Mouse (Mus musculus): ENCODE results near the gene Ntm. TPM values are rescaled to one million over a fixed set of nuclear protein-coding genes. Genes with fewer than 3 reads are reported as not detected.

Gene Ntm
- polyA plus RNA-seq, 1 experiment from 2014 or later, result 267 TPM

DNA sequence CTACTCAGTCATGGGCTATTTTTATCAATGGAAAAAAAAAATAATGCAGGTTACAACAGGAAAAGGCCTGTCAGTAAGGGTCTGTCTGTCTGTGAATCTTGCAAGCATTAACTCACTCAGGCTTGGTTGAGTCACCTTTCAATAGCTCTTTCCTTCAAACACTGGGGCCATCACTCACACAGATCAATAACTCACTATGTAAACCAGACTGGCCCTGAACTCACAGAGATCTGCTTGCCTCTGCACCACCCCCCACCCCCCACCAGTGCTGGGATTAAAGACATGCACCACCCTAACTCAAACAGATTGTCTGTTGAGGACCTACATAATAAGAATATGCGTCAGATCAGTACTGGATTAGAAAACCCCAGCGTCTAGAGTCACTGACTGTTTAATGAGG lies 466.9 kb downstream of the Ntm start:
- 29% methylated on average over 2 of the region's 2 CpGs for WGBS
- Histone ChIP-seq H3K9ac (ENCODE audit: low read depth, low read length) (no peak overlapping the region), H3K9me3 (replicated peaks; ENCODE audit: control insufficient read depth, low read length, poor library complexity, severe bottlenecking) (no peaks in the 10 kb centered on the region), H3K27me3 (ENCODE audit: control insufficient read depth, insufficient read depth, low read depth, low read length) (no peaks in the 10 kb centered on the region), H3K4me3 (ENCODE audit: low read depth, low read length) (no peak overlapping the region), H3K4me1 (ENCODE audit: control insufficient read depth, insufficient read depth, low read length) (no peaks in the 10 kb centered on the region), H3K4me2 (ENCODE audit: low read length) (no peak overlapping the region), H3K36me3 (ENCODE audit: control insufficient read depth, insufficient read depth, low read length) (no peaks in the 10 kb centered on the region), H3K27ac (ENCODE audit: low read length) (no peak overlapping the region)
- no peak for ATAC-seq

DNA sequence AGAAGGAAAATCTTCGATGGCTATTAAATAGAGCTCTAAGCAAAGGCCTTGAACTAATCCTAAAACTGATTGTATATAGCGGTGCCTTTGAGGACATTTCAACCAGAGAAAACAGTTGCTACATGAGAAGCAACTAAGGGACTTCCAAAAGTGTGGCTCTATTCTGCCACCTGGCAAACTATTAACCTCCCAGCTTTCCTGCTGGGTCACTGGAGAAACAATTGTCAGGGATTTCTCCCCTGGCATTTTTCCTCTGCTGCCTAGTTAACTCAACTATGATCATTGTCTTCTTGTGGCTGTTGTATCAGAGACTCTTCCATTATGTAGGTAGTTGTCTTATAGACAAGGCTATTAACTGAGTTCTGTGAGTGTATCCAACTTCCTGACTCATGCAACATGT lies 480.7 kb downstream of the Ntm start:
- Histone ChIP-seq H3K4me2 (ENCODE audit: low read length) (no peak overlapping the region), H3K27me3 (ENCODE audit: control insufficient read depth, insufficient read depth, low read depth, low read length) (no peaks in the 10 kb centered on the region), H3K4me3 (ENCODE audit: low read depth, low read length) (no peak overlapping the region), H3K9me3 (replicated peaks; ENCODE audit: control insufficient read depth, low read length, poor library complexity, severe bottlenecking) (no peaks in the 10 kb centered on the region), H3K36me3 (ENCODE audit: control insufficient read depth, insufficient read depth, low read length) (no peaks in the 10 kb centered on the region), H3K4me1 (ENCODE audit: control insufficient read depth, insufficient read depth, low read length) (peaks cover 4% of the 10 kb centered on the region), H3K27ac (ENCODE audit: low read length) (no peak overlapping the region), H3K9ac (ENCODE audit: low read depth, low read length) (no peak overlapping the region)
- ATAC-seq, result no peak
- 89% methylated on average over 2 of the region's 2 CpGs for WGBS

DNA sequence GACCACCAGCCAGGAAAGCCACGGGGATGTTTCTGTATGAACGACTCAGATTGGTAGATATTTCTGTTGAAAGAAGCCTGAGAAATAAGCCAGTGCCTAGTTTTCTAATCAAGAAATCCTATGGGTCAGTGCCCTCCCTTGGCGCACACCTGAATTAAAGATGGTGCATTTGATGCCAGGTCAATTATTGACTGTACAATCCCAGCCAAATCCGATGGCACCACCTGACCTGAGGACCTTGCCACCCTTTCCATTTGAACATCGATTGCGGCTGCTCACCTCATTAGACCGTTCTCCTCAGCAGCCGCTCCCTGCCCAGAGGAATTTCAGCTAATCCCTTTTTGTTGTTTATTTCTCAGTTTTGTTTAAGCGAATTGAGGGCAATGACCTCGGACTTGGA lies 483.9 kb downstream of the Ntm start:
- Histone ChIP-seq H3K4me3 (ENCODE audit: low read depth, low read length) (no peak overlapping the region), H3K9ac (ENCODE audit: low read depth, low read length) (no peak overlapping the region), H3K4me1 (ENCODE audit: control insufficient read depth, insufficient read depth, low read length) (peaks cover 10% of the 10 kb centered on the region), H3K9me3 (replicated peaks; ENCODE audit: control insufficient read depth, low read length, poor library complexity, severe bottlenecking) (no peaks in the 10 kb centered on the region), H3K4me2 (ENCODE audit: low read length) (no peak overlapping the region), H3K27me3 (ENCODE audit: control insufficient read depth, insufficient read depth, low read depth, low read length) (no peaks in the 10 kb centered on the region), H3K27ac (ENCODE audit: low read length) (no peak overlapping the region), H3K36me3 (ENCODE audit: control insufficient read depth, insufficient read depth, low read length) (no peaks in the 10 kb centered on the region)
- 66% methylated on average over 10 of the region's 10 CpGs for WGBS
- no peak for ATAC-seq

DNA sequence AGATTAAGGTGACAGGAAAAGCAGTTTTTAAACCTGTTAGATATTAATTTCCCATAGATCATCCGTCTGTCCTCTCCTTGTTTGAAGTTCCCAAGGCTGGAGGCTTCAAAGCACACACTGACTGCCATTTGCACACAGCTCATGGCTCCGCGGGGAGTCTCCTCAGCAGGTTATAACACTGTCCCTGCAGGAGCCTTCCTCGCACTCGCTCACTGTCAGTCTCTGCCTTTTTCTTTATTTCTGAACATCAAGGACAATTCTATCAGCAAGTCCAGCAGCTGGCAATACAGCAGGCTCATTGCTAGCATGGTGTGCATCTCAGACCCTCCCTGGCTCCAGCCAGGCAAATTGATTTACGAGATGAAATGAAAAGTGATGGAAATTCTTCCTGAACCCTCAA lies 485.7 kb downstream of the Ntm start:
- H3K4me1 ChIP-seq (ENCODE audit: control insufficient read depth, insufficient read depth, low read length), result peaks cover 10% of the 10 kb centered on the region
- peak overlapping the region; percentile 58 for H3K27ac ChIP-seq (ENCODE audit: low read length)
- no peak overlapping the region for H3K4me3 ChIP-seq (ENCODE audit: low read depth, low read length)
- whole genome bisulfite sequencing, result 24% methylated on average over 6 of the region's 6 CpGs
- H3K27me3 ChIP-seq (ENCODE audit: control insufficient read depth, insufficient read depth, low read depth, low read length), result no peaks in the 10 kb centered on the region
- no peaks in the 10 kb centered on the region for H3K36me3 ChIP-seq (ENCODE audit: control insufficient read depth, insufficient read depth, low read length)
- no peak overlapping the region for H3K9ac ChIP-seq (ENCODE audit: low read depth, low read length)
- H3K4me2 ChIP-seq (ENCODE audit: low read length), result 0 out of 2 replicates have a peak overlapping the region, but pooled peaks have one; percentile 1
- ATAC-seq, result peak; percentile 78; the same call in 1 of the 2 replicates
- H3K9me3 ChIP-seq (replicated peaks; ENCODE audit: control insufficient read depth, low read length, poor library complexity, severe bottlenecking), result no peaks in the 10 kb centered on the region

DNA sequence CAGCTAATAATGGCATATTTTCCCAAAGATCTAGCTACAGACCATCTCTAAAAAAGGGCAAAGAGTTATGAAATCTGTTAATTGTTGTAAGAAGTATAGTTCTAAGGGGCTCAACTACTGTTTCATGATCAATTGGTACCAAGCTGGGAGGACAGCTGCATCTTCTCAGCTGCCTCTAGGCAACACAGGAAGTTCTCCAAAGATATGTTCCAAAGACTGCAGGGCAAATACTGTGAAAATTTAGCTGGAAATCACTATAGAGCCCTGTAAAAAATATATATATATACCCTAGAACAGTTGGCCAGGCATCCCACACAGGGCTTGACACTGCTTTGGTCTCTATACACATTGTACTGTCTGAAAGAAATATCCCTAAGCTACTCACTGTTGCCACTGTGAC lies 489.5 kb downstream of the Ntm start:
- H3K9ac ChIP-seq (ENCODE audit: low read depth, low read length), result no peak overlapping the region
- no peak for ATAC-seq

DNA sequence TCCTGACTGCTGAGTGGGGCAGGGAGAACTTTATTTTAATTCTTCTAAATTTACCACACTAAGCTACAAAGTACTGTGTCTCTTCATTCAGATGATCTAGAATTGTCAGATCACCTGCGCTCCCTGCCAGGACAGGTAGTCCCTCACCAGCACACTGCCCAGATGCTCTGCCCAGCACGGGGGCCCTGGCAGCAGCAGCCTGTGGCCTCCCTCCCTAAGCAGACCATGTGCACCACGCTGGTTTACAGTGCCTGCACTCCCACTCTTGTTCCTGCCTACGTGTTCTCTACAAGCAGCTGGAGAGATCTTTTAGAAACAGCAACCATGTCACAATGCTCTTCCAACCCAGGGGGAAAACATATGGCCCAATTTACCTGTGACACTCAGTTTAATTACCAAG lies 490.7 kb downstream of the Ntm start:
- Histone ChIP-seq H3K36me3 (ENCODE audit: control insufficient read depth, insufficient read depth, low read length) (no peaks in the 10 kb centered on the region), H3K27me3 (ENCODE audit: control insufficient read depth, insufficient read depth, low read depth, low read length) (no peaks in the 10 kb centered on the region), H3K4me3 (ENCODE audit: low read depth, low read length) (no peak overlapping the region), H3K9me3 (replicated peaks; ENCODE audit: control insufficient read depth, low read length, poor library complexity, severe bottlenecking) (no peaks in the 10 kb centered on the region), H3K4me1 (ENCODE audit: control insufficient read depth, insufficient read depth, low read length) (peaks cover 6% of the 10 kb centered on the region; the same call in 1 of the 2 replicates), H3K4me2 (ENCODE audit: low read length) (no peak overlapping the region), H3K9ac (ENCODE audit: low read depth, low read length) (no peak overlapping the region), H3K27ac (ENCODE audit: low read length) (no peak overlapping the region)
- no peak for ATAC-seq
- 69% methylated on average over 4 of the region's 4 CpGs for WGBS

More for the DNA sequence above, 489.5 kb downstream of the Ntm start:
- Histone ChIP-seq H3K9me3 (replicated peaks; ENCODE audit: control insufficient read depth, low read length, poor library complexity, severe bottlenecking) (no peaks in the 10 kb centered on the region), H3K4me1 (ENCODE audit: control insufficient read depth, insufficient read depth, low read length) (peaks cover 10% of the 10 kb centered on the region), H3K27ac (ENCODE audit: low read length) (no peak overlapping the region), H3K4me3 (ENCODE audit: low read depth, low read length) (no peak overlapping the region), H3K27me3 (ENCODE audit: control insufficient read depth, insufficient read depth, low read depth, low read length) (no peaks in the 10 kb centered on the region), H3K4me2 (ENCODE audit: low read length) (no peak overlapping the region), H3K36me3 (ENCODE audit: control insufficient read depth, insufficient read depth, low read length) (no peaks in the 10 kb centered on the region)

DNA sequence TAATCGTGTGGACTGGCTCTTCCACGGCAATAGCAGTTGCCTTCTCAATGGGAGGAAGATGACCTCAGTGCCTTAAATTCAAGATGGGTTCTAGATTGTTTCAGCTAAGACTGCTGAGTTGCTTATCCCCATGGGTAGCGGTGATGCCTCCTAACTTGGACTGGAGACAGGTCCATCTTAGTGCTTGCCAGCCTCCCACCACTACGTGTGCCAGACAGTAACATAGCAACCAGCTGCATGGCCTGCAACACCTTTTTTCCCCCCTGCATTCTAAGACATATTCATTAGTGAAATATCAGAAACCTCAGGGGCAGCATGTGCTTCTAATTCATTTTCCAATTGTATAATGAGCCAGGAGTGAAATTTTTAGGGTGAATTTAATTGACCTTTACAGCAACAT lies 498.2 kb downstream of the Ntm start:
- Histone ChIP-seq H3K9ac (ENCODE audit: low read depth, low read length) (no peak overlapping the region), H3K4me1 (ENCODE audit: control insufficient read depth, insufficient read depth, low read length) (peaks cover 10% of the 10 kb centered on the region), H3K27ac (ENCODE audit: low read length) (no peak overlapping the region), H3K27me3 (ENCODE audit: control insufficient read depth, insufficient read depth, low read depth, low read length) (no peaks in the 10 kb centered on the region; the same call in 1 of the 2 replicates), H3K4me2 (ENCODE audit: low read length) (no peak overlapping the region), H3K4me3 (ENCODE audit: low read depth, low read length) (no peak overlapping the region), H3K36me3 (ENCODE audit: control insufficient read depth, insufficient read depth, low read length) (no peaks in the 10 kb centered on the region), H3K9me3 (replicated peaks; ENCODE audit: control insufficient read depth, low read length, poor library complexity, severe bottlenecking) (no peaks in the 10 kb centered on the region)
- 71% methylated on average over 4 of the region's 4 CpGs for WGBS
- no peak for ATAC-seq

DNA sequence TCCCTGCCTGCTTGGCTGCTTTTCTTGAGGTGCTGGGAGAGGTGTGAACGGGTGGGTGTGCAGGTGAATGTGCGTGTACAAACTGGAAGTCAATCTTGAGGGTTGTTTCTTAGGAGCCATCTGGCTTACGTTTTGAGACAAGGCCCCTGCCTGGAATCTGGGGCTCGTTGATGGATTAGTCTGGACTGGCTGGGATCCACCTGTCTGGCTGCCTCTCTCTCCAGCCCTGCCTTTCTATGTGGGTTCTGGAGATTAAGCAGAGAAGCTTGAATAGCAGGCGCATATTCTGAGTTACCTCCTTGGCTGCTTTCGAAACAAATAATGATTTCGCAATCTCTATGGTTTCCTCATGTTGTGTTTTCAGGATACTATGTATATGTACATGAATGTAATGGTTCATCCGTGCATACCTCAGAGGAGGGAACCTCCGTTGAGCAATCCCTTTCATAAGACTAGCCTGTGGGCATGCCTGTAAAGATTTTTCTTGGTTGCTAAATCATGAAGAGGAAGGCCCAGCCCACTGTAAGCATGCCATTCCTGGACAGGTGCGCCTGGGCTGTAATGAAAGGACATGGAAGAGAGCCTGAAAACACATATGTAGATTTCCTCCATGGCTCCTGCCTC lies 499.9 kb downstream of the Ntm start:
- Histone ChIP-seq H3K27me3 (ENCODE audit: control insufficient read depth, insufficient read depth, low read depth, low read length) (no peaks in the 10 kb centered on the region; the same call in 1 of the 2 replicates), H3K4me3 (ENCODE audit: low read depth, low read length) (no peak overlapping the region), H3K4me2 (ENCODE audit: low read length) (no peak overlapping the region), H3K9me3 (replicated peaks; ENCODE audit: control insufficient read depth, low read length, poor library complexity, severe bottlenecking) (no peaks in the 10 kb centered on the region), H3K9ac (ENCODE audit: low read depth, low read length) (no peak overlapping the region), H3K27ac (ENCODE audit: low read length) (no peak overlapping the region), H3K4me1 (ENCODE audit: control insufficient read depth, insufficient read depth, low read length) (peaks cover 20% of the 10 kb centered on the region), H3K36me3 (ENCODE audit: control insufficient read depth, insufficient read depth, low read length) (no peaks in the 10 kb centered on the region)
- 83% methylated on average over 10 of the region's 10 CpGs for WGBS
- ATAC-seq, result no peak

DNA sequence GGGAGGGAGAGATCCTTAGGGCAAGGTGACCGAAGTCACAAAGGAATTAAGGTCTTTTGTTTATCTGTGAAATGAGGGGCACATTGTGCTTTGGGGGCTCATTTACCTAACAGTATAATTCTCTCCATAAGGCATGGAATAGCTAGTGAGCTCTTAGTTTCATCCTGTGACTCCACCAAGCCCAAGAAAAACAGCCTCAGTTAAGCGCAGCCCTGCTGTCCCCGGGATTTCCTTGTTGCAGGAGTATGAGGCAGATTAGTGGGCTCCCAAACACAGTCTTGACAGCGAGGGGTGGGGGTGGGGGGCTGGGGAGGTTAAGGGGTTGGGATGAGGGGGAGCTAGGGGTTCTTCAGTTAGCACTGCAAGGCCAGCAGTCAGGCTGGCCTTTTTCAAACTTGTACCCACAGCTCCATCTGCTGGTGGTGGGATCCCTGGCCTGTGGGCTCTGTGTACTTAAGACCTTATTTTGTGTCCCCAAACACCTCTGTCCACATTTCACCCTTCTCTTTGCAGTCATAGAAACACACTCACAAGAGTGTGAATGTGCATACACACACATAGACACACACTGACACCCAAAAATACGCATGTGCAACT lies 504.9 kb downstream of the Ntm start:
- H3K4me1 ChIP-seq (ENCODE audit: control insufficient read depth, insufficient read depth, low read length), result peaks cover 17% of the 10 kb centered on the region
- no peak overlapping the region for H3K4me3 ChIP-seq (ENCODE audit: low read depth, low read length)
- peak; percentile 73; the same call in 1 of the 2 replicates for ATAC-seq
- no peaks in the 10 kb centered on the region for H3K9me3 ChIP-seq (replicated peaks; ENCODE audit: control insufficient read depth, low read length, poor library complexity, severe bottlenecking)
- no peaks in the 10 kb centered on the region for H3K36me3 ChIP-seq (ENCODE audit: control insufficient read depth, insufficient read depth, low read length)
- no peak overlapping the region for H3K4me2 ChIP-seq (ENCODE audit: low read length)
- H3K27ac ChIP-seq (ENCODE audit: low read length), result no peak overlapping the region
- no peaks in the 10 kb centered on the region for H3K27me3 ChIP-seq (ENCODE audit: control insufficient read depth, insufficient read depth, low read depth, low read length)
- WGBS, result 12% methylated on average over 5 of the region's 5 CpGs
- no peak overlapping the region for H3K9ac ChIP-seq (ENCODE audit: low read depth, low read length)
